Mouse (Mus musculus) testis, adult 10 weeks (tissue): ENCODE measurements around the gene Ube2c. TPM values are rescaled to one million over a fixed set of nuclear protein-coding genes. Genes with fewer than 3 reads are reported as not detected.

Experiments
- polyA plus RNA-seq: library from polyadenylated mRNA; stranded (reverse); fragments of 350-450 nt; fragmentation: Illumina TruSeq; extraction: RNeasy Lipid Tissue Mini Kit (QIAGEN cat#74804); gene quantifications from one replicate; pipeline ENCODE4 v1.2.3, GENCODE M21; 2014; ENCODE audit warnings: low read depth, low replicate concordance

Ube2c gene
- polyA plus RNA-seq = 11.9 TPM

GRCm38 (mm10) chr2:164769258-164770037 lies at the start of gene Ube2c:
TSS of gene Ube2c (plus strand) at chr2:164769898.

GRCm38 (mm10) chr2:164745843-164746479 lies 23.7 kb upstream of the Ube2c start, which contains the start of the genes Wfdc3 and Dnttip1:
TSS of gene Wfdc3 (minus strand) at chr2:164745931.
TSS of gene Dnttip1 (plus strand) at chr2:164745983.

GRCm38 (mm10) chr2:164779481-164780086 lies 9.9 kb downstream of the Ube2c start, which contains the start of gene Tnnc2:
TSS of gene Tnnc2 (minus strand) at chr2:164779967.

DNA sequence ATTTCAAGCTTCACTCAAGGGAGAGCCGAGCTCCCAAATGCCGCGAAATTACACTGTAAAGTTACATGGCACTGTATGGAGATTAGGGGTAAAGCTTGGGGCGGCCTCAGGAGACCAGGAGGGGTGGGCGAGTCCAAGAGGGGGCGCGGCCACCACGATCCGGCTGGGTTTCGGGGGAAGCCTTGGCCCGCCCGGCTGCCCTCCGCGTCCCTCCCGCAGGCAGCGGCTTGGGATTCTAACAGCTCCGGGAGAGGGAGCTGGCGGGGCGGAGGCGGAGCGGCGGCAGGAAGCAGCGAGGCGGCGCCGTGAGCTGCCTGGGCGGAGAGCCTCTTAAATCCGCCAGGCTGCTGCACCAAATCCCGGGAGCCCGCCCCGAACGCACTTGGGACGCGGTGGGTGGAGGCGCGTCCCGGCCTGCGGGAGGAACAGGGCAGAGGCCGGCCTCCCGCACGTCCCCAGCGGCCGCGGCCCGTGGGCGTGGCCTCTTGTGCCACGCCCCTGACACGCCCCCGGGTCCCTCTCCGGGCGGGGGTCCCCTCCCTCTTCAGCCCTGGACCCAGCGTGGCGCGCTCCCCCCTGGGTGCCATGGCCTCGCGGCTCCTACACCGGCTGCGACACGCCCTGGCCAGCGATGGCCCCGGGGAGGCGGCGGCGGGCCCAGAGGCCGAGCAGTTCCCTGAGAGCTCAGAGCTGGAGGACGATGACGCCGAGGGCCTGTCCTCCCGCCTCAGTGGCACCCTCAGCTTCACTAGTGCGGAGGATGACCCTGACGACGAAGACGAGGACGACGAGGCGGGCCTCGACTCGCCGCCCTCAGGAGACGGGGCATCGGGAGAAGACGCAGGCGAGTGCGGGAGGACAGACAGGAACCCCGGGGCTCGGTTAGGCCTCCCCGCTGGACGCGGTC lies 16.0 kb downstream of the Ube2c start, which contains the start of gene Snx21:
Gene Snx21 (plus strand): TSS at position 343 of the 907 bp plus-strand sequence.

GRCm38 (mm10) chr2:164804533-164805331 lies 35.0 kb downstream of the Ube2c start, which contains the start of the genes Acot8 and Zswim3:
TSS of gene Acot8 (minus strand) at chr2:164804882.
TSS of gene Zswim3 (plus strand) at chr2:164805098.

GRCm38 (mm10) chr2:164822636-164823165 lies 53.0 kb downstream of the Ube2c start, which contains the start of gene Zswim1:
TSS of gene Zswim1 (plus strand) at chr2:164822686.

Other genes with a start within 250 kb of the Ube2c start
- not detected for gene Wfdc2, start 207.5 kb upstream of the Ube2c start, polyA plus RNA-seq
- gene Spint3, start 196.4 kb upstream of the Ube2c start, polyA plus RNA-seq = not detected
- 17.8 TPM for gene Wfdc6a, start 184.5 kb upstream of the Ube2c start, polyA plus RNA-seq
- 83.7 TPM for gene Eppin, start 176.3 kb upstream of the Ube2c start, polyA plus RNA-seq
- gene Wfdc6b, start 156.4 kb upstream of the Ube2c start, polyA plus RNA-seq = 2.2 TPM
- gene Wfdc8, start 156.3 kb upstream of the Ube2c start, polyA plus RNA-seq = 1.6 TPM
- 2.0 TPM for gene Wfdc16, start 131.1 kb upstream of the Ube2c start, polyA plus RNA-seq
- 15.1 TPM for gene Wfdc10, start 113.9 kb upstream of the Ube2c start, polyA plus RNA-seq
- gene Wfdc9, start 113.3 kb upstream of the Ube2c start, polyA plus RNA-seq = not detected
- not detected for gene Wfdc11, start 95.8 kb upstream of the Ube2c start, polyA plus RNA-seq
- gene Wfdc13, start 84.8 kb upstream of the Ube2c start, polyA plus RNA-seq = 2.2 TPM
- gene Spint4, start 71.4 kb upstream of the Ube2c start, polyA plus RNA-seq = not detected
- 8.1 TPM for gene Spint5, start 54.6 kb upstream of the Ube2c start, polyA plus RNA-seq
- 11.3 TPM for gene Wfdc3, start 24.0 kb upstream of the Ube2c start, polyA plus RNA-seq
- 5.0 TPM for gene Dnttip1, start 23.9 kb upstream of the Ube2c start, polyA plus RNA-seq
- gene Tnnc2, start 10.1 kb downstream of the Ube2c start, polyA plus RNA-seq = not detected
- gene Snx21, start 15.9 kb downstream of the Ube2c start, polyA plus RNA-seq = 1.4 TPM
- gene Acot8, start 35.0 kb downstream of the Ube2c start, polyA plus RNA-seq = 1.3 TPM
- 14.7 TPM for gene Zswim3, start 35.2 kb downstream of the Ube2c start, polyA plus RNA-seq
- 6.0 TPM for gene Zswim1, start 52.8 kb downstream of the Ube2c start, polyA plus RNA-seq
- 15.7 TPM for gene Spata25, start 58.6 kb downstream of the Ube2c start, polyA plus RNA-seq
- gene Ctsa, start 63.0 kb downstream of the Ube2c start, polyA plus RNA-seq = 5.4 TPM
- not detected for gene Neurl2, start 63.6 kb downstream of the Ube2c start, polyA plus RNA-seq
- 1.1 TPM for gene Pltp, start 87.8 kb downstream of the Ube2c start, polyA plus RNA-seq
- gene Pcif1, start 109.4 kb downstream of the Ube2c start, polyA plus RNA-seq = 2.8 TPM
- 0.22 TPM for gene Zfp335, start 141.9 kb downstream of the Ube2c start, polyA plus RNA-seq
- gene Mmp9, start 170.9 kb downstream of the Ube2c start, polyA plus RNA-seq = not detected
- 8.0 TPM for gene Slc12a5, start 190.9 kb downstream of the Ube2c start, polyA plus RNA-seq